Mouse (Mus musculus): ENCODE data around the gene Fam120b. TPM values are rescaled to one million over a fixed set of nuclear protein-coding genes. Genes with fewer than 3 reads are reported as not detected.

The Fam120b gene
- total RNA-seq, 2 experiments from 2014 or later, result 19.9 to 22.1 TPM

DNA sequence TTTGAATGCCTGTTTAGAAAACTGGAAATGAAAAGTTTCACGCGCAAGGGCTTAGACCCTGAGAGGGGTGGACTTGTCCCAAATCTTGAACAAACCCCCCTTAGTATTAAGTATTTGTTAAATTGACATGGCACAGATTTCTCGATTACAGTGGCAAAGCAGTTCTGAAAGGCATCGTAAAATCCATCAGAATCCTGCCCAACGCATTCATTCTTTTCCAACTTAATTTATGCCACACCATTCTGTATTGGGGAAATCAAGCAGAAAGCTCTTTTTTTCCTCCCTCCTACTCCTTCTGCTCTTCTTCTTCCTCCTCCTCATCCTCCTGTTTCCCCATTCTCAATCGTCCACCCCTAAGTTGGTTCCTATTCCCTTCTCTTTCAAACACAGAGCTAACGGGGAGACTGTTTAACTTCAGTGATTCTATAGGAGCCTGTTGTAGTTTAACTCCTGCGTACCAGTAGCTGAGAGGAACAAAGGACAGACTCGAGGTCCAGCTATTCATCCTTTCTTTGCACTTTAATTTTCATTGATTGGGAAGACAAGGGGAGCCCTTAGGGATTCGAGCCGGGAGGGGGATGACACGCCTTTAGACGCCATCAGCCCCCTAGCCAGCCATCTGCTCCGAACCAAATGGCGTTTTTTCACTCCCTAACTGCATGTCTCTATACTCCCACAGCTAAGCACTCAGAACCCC lies 17.4 kb upstream of the Fam120b start:
- no peak for DNase-seq (ENCODE audit: low spot score in 2 of 2)

DNA sequence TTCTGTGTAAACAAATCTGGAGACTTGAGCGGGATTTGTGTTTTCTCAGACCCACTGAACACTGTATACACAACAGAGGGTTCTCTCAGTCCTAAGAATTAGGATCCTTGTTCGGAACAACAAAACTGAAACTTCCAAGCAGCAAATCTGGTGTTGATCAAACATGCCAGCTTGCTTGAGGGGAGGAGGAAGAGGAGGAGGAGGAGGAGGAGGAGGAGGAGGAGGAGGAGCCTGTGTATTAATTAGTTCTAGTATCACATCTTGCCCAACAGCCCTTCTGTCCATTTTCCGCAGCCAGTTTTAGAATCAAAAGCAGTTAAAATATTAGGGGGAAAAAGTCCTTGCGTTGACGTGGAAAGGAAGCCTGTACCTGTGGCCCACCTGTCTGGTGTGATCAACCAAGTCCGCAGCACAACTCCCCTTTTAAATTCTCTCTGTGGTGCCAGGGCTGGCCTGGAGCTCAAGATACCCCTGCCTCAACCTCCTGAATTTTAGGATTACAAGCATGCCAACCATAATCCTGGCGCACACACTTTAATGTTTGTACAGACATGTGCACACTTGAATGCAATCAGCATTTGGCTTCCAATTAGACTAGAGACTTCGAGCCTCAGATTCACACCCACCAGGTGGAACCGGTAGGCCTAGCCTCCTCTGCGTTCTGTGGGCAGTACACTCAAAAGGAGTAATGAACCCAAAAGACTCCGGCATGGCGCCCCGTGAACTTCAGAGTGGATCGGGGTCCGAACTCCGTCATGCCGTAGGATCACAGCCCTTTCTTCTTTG lies 16.1 kb upstream of the Fam120b start:
- DNase-seq (ENCODE audit: low spot score in 2 of 2), result no peak

DNA sequence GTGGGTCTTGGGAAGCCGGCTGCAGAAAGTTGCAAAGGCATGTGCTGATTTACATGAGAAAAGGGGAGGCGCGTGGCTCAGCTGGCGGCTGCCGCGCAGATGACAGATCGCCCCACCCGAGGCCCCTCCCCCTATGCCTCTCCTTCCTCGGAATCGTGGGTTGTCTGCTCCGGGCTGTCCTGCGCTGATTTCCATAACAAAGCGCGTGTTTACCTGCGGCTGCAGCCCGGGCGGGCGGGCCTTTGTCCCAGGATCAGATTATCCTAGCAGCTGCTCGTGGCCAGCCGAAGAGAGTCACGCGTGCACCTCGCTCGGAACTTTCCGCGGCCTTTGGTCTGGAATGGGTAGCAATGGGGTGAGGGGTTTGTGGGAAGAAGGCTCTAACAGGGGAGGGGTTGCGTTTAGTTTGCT lies 15.4 kb upstream of the Fam120b start:
- DNase-seq (ENCODE audit: low spot score in 2 of 2), result peak; percentile 43 to 48

DNA sequence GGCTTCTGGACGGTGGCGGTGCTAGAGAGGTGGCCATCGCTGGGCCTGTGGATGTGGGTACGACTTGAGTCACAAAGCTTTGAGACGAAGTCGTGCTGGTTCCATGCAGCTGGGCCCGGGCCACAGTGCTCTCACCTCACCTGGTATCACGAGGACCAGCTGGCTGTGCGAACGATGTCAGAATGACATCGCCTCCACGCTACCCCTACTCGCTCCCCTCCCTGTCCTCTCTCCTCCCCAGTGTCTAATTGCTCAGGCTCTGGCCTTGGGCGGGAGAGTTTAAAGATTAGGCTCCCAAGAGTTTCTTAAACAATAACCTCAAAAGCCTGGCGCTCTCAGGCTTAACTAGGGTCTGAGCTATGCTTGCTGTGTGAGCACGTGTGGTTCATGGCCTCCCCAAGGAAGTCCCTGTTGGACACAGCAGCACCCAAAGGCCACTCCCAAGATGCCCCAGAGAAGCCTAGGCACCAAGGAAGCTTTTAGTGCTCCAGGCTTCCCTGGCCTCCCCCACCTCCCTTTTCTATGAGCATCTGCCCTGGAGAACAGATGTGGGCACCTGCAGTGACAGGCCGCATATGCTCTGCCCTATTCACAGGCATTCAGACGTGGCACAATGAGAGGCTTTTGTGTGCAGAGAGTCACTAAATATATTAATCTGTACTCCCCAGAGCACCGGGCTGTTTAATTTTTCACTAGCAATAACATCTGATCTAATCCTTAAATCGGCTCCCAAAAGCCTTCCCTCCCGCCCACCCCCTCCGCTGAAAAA lies 14.7 kb upstream of the Fam120b start:
- DNase-seq (ENCODE audit: low spot score in 2 of 2), result no peak

DNA sequence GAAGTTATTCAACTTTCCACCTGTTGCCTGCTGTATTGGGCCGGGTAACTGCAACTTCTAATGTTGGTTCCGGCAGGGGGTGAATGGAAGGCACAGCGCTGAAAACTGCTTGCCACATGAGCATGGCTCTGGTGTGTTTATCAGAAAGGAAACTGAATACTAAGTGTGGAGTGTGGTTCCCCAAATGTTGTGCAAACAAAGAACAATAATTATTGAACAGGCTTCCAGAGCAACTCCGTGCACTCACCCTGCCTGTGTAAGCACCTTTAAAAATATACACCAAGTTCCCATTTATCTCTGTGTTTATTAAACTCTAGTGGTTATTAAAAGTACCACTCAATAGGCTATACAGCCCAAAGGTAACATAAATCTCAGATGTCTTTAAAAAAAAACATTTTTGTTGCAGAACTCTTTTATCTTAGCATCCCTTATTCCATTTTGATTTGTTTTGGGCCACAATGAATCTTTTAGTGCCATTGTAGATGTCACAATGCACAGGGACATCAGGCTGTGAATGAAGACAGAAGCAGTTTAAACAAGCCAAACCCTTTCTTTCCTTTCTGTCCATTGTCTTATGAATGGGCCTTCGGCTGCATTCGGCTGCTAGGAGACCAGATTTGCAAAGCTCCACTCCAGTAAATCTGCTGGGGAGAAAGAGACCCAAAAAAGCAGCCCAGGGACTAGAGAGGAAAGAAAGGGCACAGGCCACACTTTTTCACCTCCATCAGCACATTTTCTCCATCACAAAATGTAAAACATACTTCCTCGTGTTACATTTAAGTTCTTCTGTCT lies 13.9 kb upstream of the Fam120b start:
- no peak for DNase-seq (ENCODE audit: low spot score in 2 of 2)

DNA sequence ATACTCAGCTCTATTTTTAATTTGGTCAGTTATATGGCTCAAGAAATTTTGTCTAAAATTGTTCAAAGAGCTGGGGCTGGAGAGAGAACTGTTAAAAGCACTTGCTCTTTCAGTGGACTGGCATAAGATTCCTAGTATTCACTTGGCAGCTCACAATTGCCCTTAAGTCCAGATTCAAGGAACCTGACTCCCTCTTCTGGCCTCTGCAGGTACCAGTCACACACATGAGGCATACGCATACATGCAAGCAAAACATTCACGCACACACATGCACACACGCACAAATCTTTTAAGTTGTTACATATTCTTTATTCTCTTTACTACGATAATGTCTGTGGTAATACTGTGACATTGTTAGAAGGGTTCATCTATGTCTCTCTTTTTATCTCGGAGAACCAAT lies 12.6 kb upstream of the Fam120b start:
- no peak for DNase-seq (ENCODE audit: low spot score in 2 of 2)

DNA sequence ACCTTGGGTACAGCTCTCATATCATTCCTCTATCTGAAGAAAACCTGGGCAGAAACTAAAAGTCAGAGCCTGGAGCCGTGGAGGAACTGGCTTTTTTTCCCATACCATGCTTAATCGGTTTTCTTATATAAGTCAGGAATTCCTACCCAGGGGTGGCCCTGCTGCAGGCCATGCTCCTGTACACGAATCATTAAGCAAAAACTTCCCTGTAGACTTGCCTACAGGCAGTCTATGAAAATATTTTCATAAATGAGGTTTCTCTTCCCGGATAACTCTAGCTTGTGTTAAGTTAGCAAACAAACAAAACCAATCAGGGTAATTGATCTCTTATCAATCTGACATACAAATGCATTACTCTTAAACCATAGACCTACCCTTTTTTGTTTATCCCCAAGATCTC lies 7.1 kb upstream of the Fam120b start:
- no peak for DNase-seq (ENCODE audit: low spot score in 2 of 2)

DNA sequence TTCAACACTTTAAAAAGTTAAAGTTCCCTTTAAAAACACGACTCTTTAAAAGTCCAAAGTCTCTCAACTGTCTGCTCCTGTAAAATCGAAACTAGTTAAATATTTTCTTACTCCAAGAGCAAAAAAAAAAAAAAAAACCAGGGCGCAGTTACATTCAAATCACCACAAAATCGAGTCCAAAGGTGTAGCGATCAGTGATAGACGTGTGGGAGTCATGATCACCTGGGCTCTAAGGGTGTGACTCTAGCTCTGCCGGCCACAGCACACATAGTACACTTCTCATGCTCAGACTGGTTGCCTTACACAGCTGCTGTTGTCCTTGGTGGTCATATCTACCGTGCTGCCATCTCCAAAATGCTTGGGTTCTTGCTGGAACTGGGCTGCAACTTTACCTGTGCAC lies 6.6 kb upstream of the Fam120b start:
- no peak for DNase-seq (ENCODE audit: low spot score in 2 of 2)

DNA sequence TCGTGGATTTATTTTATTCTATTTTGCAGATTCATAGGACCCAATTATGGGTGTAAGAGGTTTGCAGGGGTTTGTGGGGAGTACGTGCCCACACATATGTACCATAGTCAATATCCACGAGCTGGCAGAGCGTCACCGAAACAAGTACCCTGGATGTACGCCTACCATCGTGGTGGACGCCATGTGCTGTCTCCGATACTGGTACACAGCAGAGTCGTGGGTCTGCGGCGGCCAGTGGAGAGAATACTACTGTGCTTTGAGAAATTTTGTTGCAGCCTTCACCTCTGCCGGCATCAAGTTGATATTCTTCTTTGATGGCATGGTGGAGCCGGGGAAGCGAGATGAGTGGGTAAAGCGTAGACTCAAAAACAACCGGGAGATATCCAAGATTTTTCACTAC lies 5.7 kb downstream of the Fam120b start:
- DNase-seq (ENCODE audit: low spot score in 2 of 2), result no peak

DNA sequence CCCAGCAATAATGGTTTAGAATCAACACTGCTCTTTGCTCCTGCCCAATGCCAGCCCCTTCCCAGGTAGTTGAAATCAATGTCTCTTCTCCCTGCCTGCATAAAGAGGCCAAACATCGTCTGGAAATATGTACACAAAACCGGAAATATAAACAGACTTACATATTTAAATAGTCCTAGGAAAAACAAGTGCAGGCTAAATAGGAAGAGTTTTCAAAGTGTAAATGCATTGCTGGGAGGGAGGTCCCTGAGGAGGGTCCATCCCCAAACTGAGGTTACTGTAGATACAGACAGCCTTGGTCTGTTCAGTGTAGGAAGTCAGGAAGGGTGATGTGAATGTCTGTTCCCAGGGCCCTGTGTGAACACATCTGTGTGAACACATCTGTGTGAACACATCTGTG lies 10.6 kb downstream of the Fam120b start:
- no peak for DNase-seq (ENCODE audit: low spot score in 2 of 2)

DNA sequence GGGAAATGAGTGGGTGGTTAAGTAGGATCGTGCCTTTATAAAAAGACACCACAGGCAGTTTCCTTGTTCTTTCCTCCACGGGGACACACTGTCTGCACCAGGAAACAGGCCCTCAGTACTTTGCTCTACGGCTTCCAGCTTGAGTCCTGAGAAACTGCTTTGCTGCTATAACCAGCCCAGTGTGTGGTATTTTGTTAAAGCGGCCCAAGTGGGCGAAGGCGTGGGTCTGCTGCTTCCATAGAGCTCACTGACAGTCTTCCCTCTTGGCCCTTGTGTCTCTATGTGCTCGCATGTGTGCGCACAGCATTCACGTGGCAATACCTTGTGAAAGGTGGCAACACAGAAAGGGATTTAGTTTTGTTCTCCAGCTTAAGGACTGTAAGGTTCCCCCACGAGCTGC lies 13.3 kb downstream of the Fam120b start:
- DNase-seq (ENCODE audit: low spot score in 2 of 2), result no peak

DNA sequence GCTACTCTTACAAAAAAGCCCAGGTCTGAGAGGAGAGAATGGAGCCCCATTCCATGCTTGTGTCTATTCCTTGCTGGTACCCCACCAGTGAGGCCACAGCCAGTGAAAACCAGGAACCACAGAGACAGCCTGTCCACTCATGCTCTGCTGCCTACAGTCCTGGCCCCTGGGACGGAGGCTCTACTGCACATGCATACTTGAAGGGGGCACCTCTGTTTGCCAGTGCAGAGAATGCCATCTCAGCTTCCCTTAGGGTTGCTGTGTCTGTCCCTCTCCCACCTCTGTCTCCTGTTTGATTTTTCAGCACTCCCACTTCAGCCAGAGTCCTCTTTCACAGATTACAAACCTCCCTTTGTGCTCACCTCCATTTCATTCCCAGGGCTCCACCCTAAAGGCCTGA lies 14.9 kb downstream of the Fam120b start:
- DNase-seq (ENCODE audit: low spot score in 2 of 2), result no peak

DNA sequence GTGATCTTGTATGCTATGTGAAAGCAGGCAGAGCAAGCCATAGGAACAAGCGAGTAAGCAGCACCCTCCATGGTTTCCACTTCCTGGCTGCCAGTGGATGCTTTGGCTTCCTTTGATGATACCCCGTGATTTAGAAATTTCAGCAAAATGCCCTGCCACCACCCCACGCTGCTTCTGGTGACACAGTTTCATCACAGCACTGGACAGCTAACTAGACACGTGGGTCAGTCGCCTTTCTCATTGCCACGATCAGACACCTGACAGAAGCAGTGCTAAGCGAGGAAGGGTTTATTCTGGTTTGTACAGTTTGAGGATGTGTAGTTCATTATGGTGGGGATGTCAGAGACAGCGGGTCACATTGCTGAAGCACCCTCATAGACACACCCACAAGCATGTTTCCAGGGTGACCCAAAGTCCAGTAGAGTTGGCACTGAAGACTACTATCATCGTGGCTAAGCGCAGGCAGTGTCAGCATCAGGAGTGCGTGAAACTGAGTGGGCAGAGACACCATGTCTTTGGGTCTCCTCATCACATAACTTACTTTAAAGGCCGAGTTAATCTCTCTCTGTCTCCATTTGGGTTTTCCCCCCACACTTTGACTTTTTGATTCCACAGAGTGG lies 20.7 kb downstream of the Fam120b start:
- peak in 1 of 2 experiments; percentile 8 for DNase-seq (ENCODE audit: low spot score in 2 of 2)

DNA sequence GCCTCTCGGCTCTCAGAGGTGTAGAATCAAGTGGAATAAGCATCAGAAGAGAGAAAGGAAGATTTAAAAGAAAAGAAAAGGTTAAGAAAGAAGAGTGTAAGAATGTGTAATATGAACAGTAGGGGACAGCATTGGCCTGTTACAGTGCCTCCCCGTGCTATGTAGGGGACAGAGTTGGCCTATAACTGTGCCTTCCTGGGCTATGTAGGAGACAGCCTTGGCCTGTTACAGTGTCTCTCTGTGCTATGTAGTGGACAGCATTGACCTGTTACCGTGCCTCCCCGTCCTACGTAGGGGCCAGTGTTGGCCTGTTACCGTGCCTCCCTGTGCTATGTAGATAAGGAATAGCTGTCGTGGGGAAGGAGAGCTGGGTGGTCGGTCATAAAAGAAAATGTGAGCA lies 23.5 kb downstream of the Fam120b start:
- no peak for DNase-seq (ENCODE audit: low spot score in 2 of 2)

DNA sequence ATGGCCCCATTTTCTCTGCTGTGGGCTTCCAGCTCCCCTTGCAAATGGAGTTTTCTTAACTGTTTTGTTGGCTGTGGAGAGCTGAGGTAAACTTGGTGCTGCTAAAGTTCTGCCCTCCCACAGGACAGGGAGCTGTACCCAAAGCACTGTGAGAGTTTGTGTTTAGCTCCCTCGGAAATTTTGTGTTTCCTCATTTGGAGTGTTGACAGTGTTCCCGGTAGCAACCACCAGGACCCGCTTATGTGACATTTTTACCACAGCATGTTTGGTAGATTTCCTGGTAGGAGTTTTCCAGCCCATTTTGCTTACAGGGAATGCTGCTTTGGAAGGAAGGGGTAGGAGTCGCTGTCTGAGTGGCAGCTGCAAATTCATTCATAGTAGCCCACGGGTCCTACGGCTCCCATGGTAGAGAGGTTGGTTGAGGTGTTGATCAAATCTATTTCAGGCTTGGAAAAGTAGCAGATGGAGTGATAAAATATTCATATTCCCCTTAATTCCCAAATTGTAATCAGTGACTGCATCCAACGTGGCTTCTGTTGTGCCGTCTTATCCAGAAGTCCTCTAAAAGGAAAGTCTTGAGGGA lies 24.1 kb downstream of the Fam120b start:
- no peak for DNase-seq (ENCODE audit: low spot score in 2 of 2)

DNA sequence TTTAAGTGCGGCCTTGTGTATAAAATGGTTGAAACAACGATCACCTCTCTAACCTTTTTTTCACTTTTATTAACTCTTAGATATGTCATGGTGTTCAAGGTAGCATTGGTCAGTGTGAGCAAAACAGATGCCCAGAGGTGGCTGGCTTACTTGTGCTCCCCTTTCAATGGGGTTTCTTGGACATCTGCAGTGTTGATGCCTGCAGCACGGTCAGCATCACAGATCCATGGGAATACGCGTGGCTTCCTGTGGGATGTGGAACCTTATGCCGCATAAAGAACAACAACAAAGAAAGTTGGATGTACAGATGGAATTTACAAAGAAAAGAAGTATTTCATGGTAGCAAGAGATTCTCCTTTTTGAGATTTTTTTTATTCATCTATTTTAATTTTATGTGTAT lies 25.4 kb downstream of the Fam120b start:
- no peak for DNase-seq (ENCODE audit: low spot score in 2 of 2)

DNA sequence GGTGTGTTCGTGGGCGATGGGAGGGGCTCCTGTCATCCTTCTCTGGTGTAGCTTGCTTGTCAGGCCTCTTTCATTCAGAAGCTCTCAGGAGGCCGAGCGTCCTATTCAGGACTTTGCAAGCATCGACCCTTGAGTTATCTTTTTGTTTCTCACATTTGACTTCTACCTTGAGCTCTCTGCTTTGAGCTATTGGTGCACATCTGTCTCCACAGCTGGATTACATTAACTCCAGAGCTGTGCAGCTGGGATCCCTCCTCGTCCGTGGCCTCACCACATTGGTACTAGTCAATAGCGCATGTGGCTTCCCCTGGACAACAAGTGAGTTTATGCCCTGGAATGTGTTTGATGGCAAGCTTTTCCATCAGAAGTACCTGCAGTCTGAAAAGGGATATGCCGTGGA lies 26.7 kb downstream of the Fam120b start:
- DNase-seq (ENCODE audit: low spot score in 2 of 2), result no peak

DNA sequence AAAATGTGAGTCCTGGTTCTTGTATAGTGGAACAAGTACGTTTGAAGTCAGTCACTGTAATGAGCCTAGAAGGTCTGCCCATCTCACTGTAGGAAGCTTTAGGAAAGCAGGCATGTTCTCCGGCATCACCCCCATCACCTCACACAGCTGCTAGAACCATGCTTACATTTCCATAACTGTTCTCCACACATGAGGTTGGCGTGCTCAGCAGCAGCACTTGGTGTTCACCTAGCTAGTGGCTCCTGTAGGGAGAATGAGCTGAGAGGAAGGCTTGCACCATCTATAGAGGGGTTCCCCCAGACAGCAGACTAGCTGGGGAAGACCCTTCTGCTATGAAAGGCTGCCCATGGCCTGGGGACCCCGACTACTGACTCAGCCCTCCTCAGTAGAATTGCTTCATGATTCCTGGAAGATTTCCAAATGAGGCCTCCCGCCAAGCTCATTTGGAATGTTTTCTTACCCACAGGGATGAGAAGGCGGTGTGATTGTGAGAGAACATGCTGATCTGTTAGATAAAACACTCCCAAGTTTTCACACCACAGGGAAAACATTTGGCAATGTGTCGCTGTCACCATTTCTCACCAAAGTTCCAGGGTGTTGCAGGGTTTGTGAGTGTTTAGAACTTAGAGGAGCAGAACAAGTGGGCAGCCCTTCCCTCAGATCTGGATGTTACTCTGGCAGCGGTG lies 27.2 kb downstream of the Fam120b start:
- peak in 1 of 2 experiments; percentile 30 for DNase-seq (ENCODE audit: low spot score in 2 of 2)

DNA sequence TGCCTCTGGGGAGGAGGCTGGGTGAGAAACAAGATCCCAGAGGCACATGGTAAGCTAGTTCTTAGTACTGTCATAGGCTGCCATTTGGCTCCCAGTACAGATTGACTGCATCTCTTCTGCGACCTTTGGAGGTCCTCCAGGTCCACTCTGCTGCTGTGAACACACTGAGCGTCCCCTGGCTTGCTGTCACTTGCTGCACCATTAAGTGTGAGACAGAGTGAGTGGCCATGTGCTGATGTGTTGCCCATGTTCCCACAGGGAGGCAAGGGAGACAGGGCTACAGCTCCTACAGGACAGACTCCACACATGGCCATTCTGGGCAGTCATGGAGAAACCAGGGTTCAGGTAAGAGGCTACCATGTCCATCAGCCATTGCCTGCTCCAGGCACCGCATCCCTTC lies 29.9 kb downstream of the Fam120b start:
- DNase-seq (ENCODE audit: low spot score in 2 of 2), result no peak

DNA sequence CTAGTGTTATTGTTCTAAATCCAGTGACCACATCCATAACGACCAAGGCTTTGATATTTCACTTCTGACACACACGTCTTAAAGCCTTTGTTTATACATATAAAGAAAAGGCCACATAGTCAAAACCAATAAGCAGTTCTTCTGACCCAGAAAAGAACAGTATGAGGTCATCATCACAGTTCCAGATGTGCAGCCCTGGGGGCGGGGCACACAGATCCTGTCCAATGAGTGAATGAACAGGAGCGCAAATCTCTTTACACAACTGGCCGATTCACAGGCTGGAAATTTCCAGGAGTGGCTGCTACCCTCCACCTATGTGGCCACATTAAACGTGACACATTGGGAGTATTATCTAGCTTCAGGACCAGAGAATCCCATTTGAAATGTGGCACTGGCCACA lies 33.4 kb downstream of the Fam120b start:
- no peak for DNase-seq (ENCODE audit: low spot score in 2 of 2)
